Mouse (Mus musculus): Measurements from ENCODE around the gene Pigo. TPM values are rescaled to one million over a fixed set of nuclear protein-coding genes. Genes with fewer than 3 reads are reported as not detected.

The Pigo gene
- total and polyA plus RNA-seq, 3 experiments: 9.7 to 11.8 (median 11.2) TPM

- no peaks in the 10 kb centered on the region for H3K9me3 ChIP-seq (replicated peaks)
- H3K4me1 ChIP-seq (ENCODE audit: insufficient read depth, low read depth, low read length): peaks cover 62% of the 10 kb centered on the region
- ATAC-seq (ENCODE audit: extremely low read depth, insufficient number of reproducible peaks, low FRiP score, poor library complexity, severe bottlenecking): no peak
- H3K4me3 ChIP-seq (ENCODE audit: low read depth, low read length): no peak overlapping the region
- DNase-seq (ENCODE audit: low spot score): no peak
- H3K27me3 ChIP-seq (ENCODE audit: insufficient read depth, low read length): peaks cover 2% of the 10 kb centered on the region; the same call in 1 of the 2 replicates
- H3K36me3 ChIP-seq (replicated peaks): peaks cover 87% of the 10 kb centered on the region
- TF ChIP-seq GATA1 (IDR thresholded peaks at IDR 0.05; ENCODE audit: borderline replicate concordance, low read length) (no peak), POLR2AphosphoS5 (IDR thresholded peaks at IDR 0.05; ENCODE audit: insufficient replicate concordance, low read depth, low read length) (no peak), TAL1 (conservative IDR thresholded peaks at IDR 0.05; ENCODE audit: low read depth, low read length) (no peak), CTCF (IDR thresholded peaks at IDR 0.05; ENCODE audit: low read depth, low read length) (no peak), GATA2 (IDR thresholded peaks at IDR 0.05; ENCODE audit: borderline replicate concordance, low read depth, low read length) (no peak)
Observed at GRCm38 (mm10) chr4:43021341-43021740, 4.3 kb downstream of the Pigo start.

GRCm38 (mm10) chr4:43020876-43021275 lies 4.7 kb downstream of the Pigo start:
- Histone ChIP-seq H3K4me3 (ENCODE audit: low read depth, low read length) (peak overlapping the region; percentile 64; the same call in 1 of the 2 replicates), H3K9me3 (replicated peaks) (no peaks in the 10 kb centered on the region), H3K36me3 (replicated peaks) (peaks cover 85% of the 10 kb centered on the region), H3K27me3 (ENCODE audit: insufficient read depth, low read length) (peaks cover 2% of the 10 kb centered on the region; the same call in 1 of the 2 replicates), H3K4me1 (ENCODE audit: insufficient read depth, low read depth, low read length) (peaks cover 60% of the 10 kb centered on the region)
- ATAC-seq (ENCODE audit: extremely low read depth, insufficient number of reproducible peaks, low FRiP score, poor library complexity, severe bottlenecking) (no peak), DNase-seq (ENCODE audit: low spot score) (no peak)
- TF ChIP-seq GATA2 (IDR thresholded peaks at IDR 0.05; ENCODE audit: borderline replicate concordance, low read depth, low read length) (no peak), POLR2AphosphoS5 (IDR thresholded peaks at IDR 0.05; ENCODE audit: insufficient replicate concordance, low read depth, low read length) (no peak), GATA1 (IDR thresholded peaks at IDR 0.05; ENCODE audit: borderline replicate concordance, low read length) (no peak), TAL1 (conservative IDR thresholded peaks at IDR 0.05; ENCODE audit: low read depth, low read length) (no peak), CTCF (IDR thresholded peaks at IDR 0.05; ENCODE audit: low read depth, low read length) (no peak)

GRCm38 (mm10) chr4:43019641-43020465 lies 5.8 kb downstream of the Pigo start:
- TF ChIP-seq TAL1 (conservative IDR thresholded peaks at IDR 0.05; ENCODE audit: low read depth, low read length) (peak; percentile 53; the same call in 1 of the 2 replicates), GATA2 (IDR thresholded peaks at IDR 0.05; ENCODE audit: borderline replicate concordance, low read depth, low read length) (no peak), POLR2AphosphoS5 (IDR thresholded peaks at IDR 0.05; ENCODE audit: insufficient replicate concordance, low read depth, low read length) (no peak), CTCF (IDR thresholded peaks at IDR 0.05; ENCODE audit: low read depth, low read length) (no peak), GATA1 (IDR thresholded peaks at IDR 0.05; ENCODE audit: borderline replicate concordance, low read length) (no peak)
- peak; percentile 77 for ATAC-seq (ENCODE audit: extremely low read depth, insufficient number of reproducible peaks, low FRiP score, poor library complexity, severe bottlenecking)
- H3K4me3 ChIP-seq (ENCODE audit: low read depth, low read length): peak overlapping the region; percentile 64; the same call in 1 of the 2 replicates
- H3K4me1 ChIP-seq (ENCODE audit: insufficient read depth, low read depth, low read length): peaks cover 51% of the 10 kb centered on the region
- peaks cover 85% of the 10 kb centered on the region for H3K36me3 ChIP-seq (replicated peaks)
- H3K27me3 ChIP-seq (ENCODE audit: insufficient read depth, low read length): peaks cover 2% of the 10 kb centered on the region; the same call in 1 of the 2 replicates
- peak; percentile 69 for DNase-seq (ENCODE audit: low spot score)
- H3K9me3 ChIP-seq (replicated peaks): no peaks in the 10 kb centered on the region

GRCm38 (mm10) chr4:43019176-43019575 lies 6.4 kb downstream of the Pigo start:
- TF ChIP-seq GATA1 (IDR thresholded peaks at IDR 0.05; ENCODE audit: borderline replicate concordance, low read length): no peak
- no peak for TF ChIP-seq POLR2AphosphoS5 (IDR thresholded peaks at IDR 0.05; ENCODE audit: insufficient replicate concordance, low read depth, low read length)
- no peak for TF ChIP-seq GATA2 (IDR thresholded peaks at IDR 0.05; ENCODE audit: borderline replicate concordance, low read depth, low read length)
- no peak for TF ChIP-seq CTCF (IDR thresholded peaks at IDR 0.05; ENCODE audit: low read depth, low read length)
- no peak for TF ChIP-seq TAL1 (conservative IDR thresholded peaks at IDR 0.05; ENCODE audit: low read depth, low read length)
- Histone ChIP-seq H3K4me3 (ENCODE audit: low read depth, low read length) (peak overlapping the region; percentile 64; the same call in 1 of the 2 replicates), H3K36me3 (replicated peaks) (peaks cover 78% of the 10 kb centered on the region), H3K27me3 (ENCODE audit: insufficient read depth, low read length) (peaks cover 2% of the 10 kb centered on the region; the same call in 1 of the 2 replicates), H3K4me1 (ENCODE audit: insufficient read depth, low read depth, low read length) (peaks cover 44% of the 10 kb centered on the region), H3K9me3 (replicated peaks) (no peaks in the 10 kb centered on the region)
- DNase-seq (ENCODE audit: low spot score) (no peak), ATAC-seq (ENCODE audit: extremely low read depth, insufficient number of reproducible peaks, low FRiP score, poor library complexity, severe bottlenecking) (no peak)

GRCm38 (mm10) chr4:43018156-43018555 lies 7.5 kb downstream of the Pigo start:
- no peak overlapping the region for H3K4me3 ChIP-seq (ENCODE audit: low read depth, low read length)
- H3K27me3 ChIP-seq (ENCODE audit: insufficient read depth, low read length): peaks cover 2% of the 10 kb centered on the region; the same call in 1 of the 2 replicates
- peaks cover 68% of the 10 kb centered on the region for H3K36me3 ChIP-seq (replicated peaks)
- ATAC-seq (ENCODE audit: extremely low read depth, insufficient number of reproducible peaks, low FRiP score, poor library complexity, severe bottlenecking): no peak
- peaks cover 34% of the 10 kb centered on the region for H3K4me1 ChIP-seq (ENCODE audit: insufficient read depth, low read depth, low read length)
- H3K9me3 ChIP-seq (replicated peaks): no peaks in the 10 kb centered on the region
- TF ChIP-seq POLR2AphosphoS5 (IDR thresholded peaks at IDR 0.05; ENCODE audit: insufficient replicate concordance, low read depth, low read length): no peak
- TF ChIP-seq CTCF (IDR thresholded peaks at IDR 0.05; ENCODE audit: low read depth, low read length): no peak
- TF ChIP-seq TAL1 (conservative IDR thresholded peaks at IDR 0.05; ENCODE audit: low read depth, low read length): no peak
- TF ChIP-seq GATA1 (IDR thresholded peaks at IDR 0.05; ENCODE audit: borderline replicate concordance, low read length): no peak
- TF ChIP-seq GATA2 (IDR thresholded peaks at IDR 0.05; ENCODE audit: borderline replicate concordance, low read depth, low read length): no peak
- DNase-seq (ENCODE audit: low spot score): no peak

GRCm38 (mm10) chr4:43012091-43012490 lies 13.5 kb downstream of the Pigo start:
- peaks cover 27% of the 10 kb centered on the region for H3K36me3 ChIP-seq (replicated peaks)
- TF ChIP-seq GATA2 (IDR thresholded peaks at IDR 0.05; ENCODE audit: borderline replicate concordance, low read depth, low read length) (no peak), CTCF (IDR thresholded peaks at IDR 0.05; ENCODE audit: low read depth, low read length) (no peak), TAL1 (conservative IDR thresholded peaks at IDR 0.05; ENCODE audit: low read depth, low read length) (no peak), POLR2AphosphoS5 (IDR thresholded peaks at IDR 0.05; ENCODE audit: insufficient replicate concordance, low read depth, low read length) (no peak), GATA1 (IDR thresholded peaks at IDR 0.05; ENCODE audit: borderline replicate concordance, low read length) (no peak)
- no peaks in the 10 kb centered on the region for H3K27me3 ChIP-seq (ENCODE audit: insufficient read depth, low read length)
- ATAC-seq (ENCODE audit: extremely low read depth, insufficient number of reproducible peaks, low FRiP score, poor library complexity, severe bottlenecking) (no peak), DNase-seq (ENCODE audit: low spot score) (no peak)
- no peaks in the 10 kb centered on the region for H3K9me3 ChIP-seq (replicated peaks)
- H3K4me1 ChIP-seq (ENCODE audit: insufficient read depth, low read depth, low read length): peaks cover 25% of the 10 kb centered on the region
- H3K4me3 ChIP-seq (ENCODE audit: low read depth, low read length): no peak overlapping the region
